ENCODE assay signal across 12 mouse cellular contexts in genomic region chr10:94827890-94828733, GRCm38 (mm10).
DNase-seq lines count a peak whose midpoint lies in the region; ATAC-seq lines count a peak whose summit lies in the region.
"Had no signal": no experiment of that assay in that cellular context is flagged by ENCODE, and none has a peak within 500 bp of the region (broad histone marks: within the 10 kb centered on the region; RNA-seq: fewer than 3 reads in every experiment).

No protein-coding gene starts in this region.

- 84% methylated on average over 14 of the region's 14 CpGs for WGBS in heart, embryonic 16.5 days
- 83% methylated on average over 14 of the region's 14 CpGs for WGBS in heart, embryonic 11.5 days (ENCODE audit: insufficient replicate concordance)

- no peak overlapping the region for H3K4me3 ChIP-seq in heart, embryonic 16.5 days (ENCODE audit: low read length)
- H3K4me3 ChIP-seq in heart, embryonic 11.5 days (ENCODE audit: low read depth, low read length) = no peak overlapping the region
- H3K4me3 ChIP-seq: limb, embryonic 13.5 days had no signal

- H3K9ac ChIP-seq in heart, embryonic 16.5 days (ENCODE audit: low read length) = no peak overlapping the region
- H3K9ac ChIP-seq in heart, embryonic 11.5 days (ENCODE audit: low read depth, low read length) = no peak overlapping the region
- H3K9ac ChIP-seq: limb, embryonic 13.5 days had no signal

- H3K27ac ChIP-seq in heart, embryonic 16.5 days (ENCODE audit: low read length) = peak overlapping the region; percentile 11; the same call in 1 of the 2 replicates
- H3K27ac ChIP-seq in heart, embryonic 11.5 days (ENCODE audit: low read depth, low read length) = no peak overlapping the region
- H3K27ac ChIP-seq: limb, embryonic 13.5 days had no signal

- ATAC-seq in heart, embryonic 16.5 days (replicated peaks; ENCODE audit: extremely low read depth, insufficient read depth, low FRiP score) = no peak
- ATAC-seq in heart, embryonic 11.5 days (replicated peaks; ENCODE audit: insufficient number of reproducible peaks, low FRiP score, low TSS enrichment) = no peak
- peak; percentile 85 for ATAC-seq in granulocyte monocyte progenitor cell, adult 5-6 weeks (replicated peaks; ENCODE audit: poor library complexity, severe bottlenecking)
- ATAC-seq: midbrain, embryonic 16.5 days had no signal

- H3K4me2 ChIP-seq in heart, embryonic 16.5 days (ENCODE audit: low read depth, low read length) = no peak overlapping the region; the same call in 1 of the 2 replicates
- no peak overlapping the region for H3K4me2 ChIP-seq in heart, embryonic 11.5 days

- no peaks in the 10 kb centered on the region for H3K36me3 ChIP-seq in heart, embryonic 16.5 days (ENCODE audit: control insufficient read depth, insufficient read depth)
- no peaks in the 10 kb centered on the region for H3K36me3 ChIP-seq in heart, embryonic 11.5 days (ENCODE audit: control insufficient read depth, insufficient read depth, low read length)
- H3K36me3 ChIP-seq: limb, embryonic 13.5 days had no signal

- no peaks in the 10 kb centered on the region for H3K9me3 ChIP-seq in heart, embryonic 16.5 days (replicated peaks; ENCODE audit: control insufficient read depth, low read length)
- no peaks in the 10 kb centered on the region for H3K9me3 ChIP-seq in heart, embryonic 11.5 days (replicated peaks; ENCODE audit: control insufficient read depth, low read length)
- H3K9me3 ChIP-seq: limb, embryonic 13.5 days had no signal

- DNase-seq in naive thymus-derived CD4-positive, alpha-beta T cell, adult 2 months (ENCODE audit: low read depth) = peak; percentile 76
- DNase-seq in thymus, postnatal 25 days = peak; percentile 65
- DNase-seq in kidney, postnatal 14 days = no peak
- no peak for DNase-seq in gastrocnemius, adult 18-20 months (ENCODE audit: low spot score)
- no peak for DNase-seq in layer of hippocampus, adult 11-12 months (ENCODE audit: low spot score)
- DNase-seq: adrenal gland, adult 8-10 months; kidney, postnatal 25 days had no signal

- H3K4me1 ChIP-seq in heart, embryonic 16.5 days (ENCODE audit: control insufficient read depth, insufficient read depth, low read length) = peaks cover 37% of the 10 kb centered on the region
- H3K4me1 ChIP-seq in heart, embryonic 11.5 days (ENCODE audit: control insufficient read depth, insufficient read depth, low read length) = peaks cover 13% of the 10 kb centered on the region; the same call in 1 of the 2 replicates

- no peaks in the 10 kb centered on the region for H3K27me3 ChIP-seq in heart, embryonic 16.5 days (ENCODE audit: control insufficient read depth, insufficient read depth, low read length)
- no peaks in the 10 kb centered on the region for H3K27me3 ChIP-seq in heart, embryonic 11.5 days (ENCODE audit: control insufficient read depth, insufficient read depth, low read length)
- H3K27me3 ChIP-seq: limb, embryonic 13.5 days had no signal

Comparison
In these comparisons a context has a peak if more than half of its experiments do, and no peak if none do; other contexts are left out.
1. DNase-seq: peak in naive thymus-derived CD4-positive, alpha-beta T cell, adult 2 months (single experiment) and thymus, postnatal 25 days (single experiment); none in kidney, postnatal 14 days (single experiment), gastrocnemius, adult 18-20 months (single experiment) and layer of hippocampus, adult 11-12 months (single experiment).